Mouse (Mus musculus): Measurements from ENCODE around the gene Gm37240. TPM values are rescaled to one million over a fixed set of nuclear protein-coding genes. Genes with fewer than 3 reads are reported as not detected.

Gene Gm37240
- polyA plus RNA-seq, 1 experiment: 0.77 TPM

- peaks cover 5% of the 10 kb centered on the region; the same call in 1 of the 2 replicates for H3K4me1 ChIP-seq (ENCODE audit: control insufficient read depth, insufficient read depth, low read length)
- DNase-seq: no peak
- H3K27me3 ChIP-seq (ENCODE audit: control insufficient read depth, insufficient read depth, low read length): no peaks in the 10 kb centered on the region
- no peak overlapping the region for H3K27ac ChIP-seq (ENCODE audit: insufficient read depth, low read length)
- no peak overlapping the region for H3K4me3 ChIP-seq (replicated peaks; ENCODE audit: insufficient read depth, low read depth, low read length)
- TF ChIP-seq POLR2A (IDR thresholded peaks at IDR 0.05; ENCODE audit: borderline replicate concordance, insufficient read depth, low read length): no peak
- 96% methylated on average over 2 of the region's 2 CpGs for WGBS
Observed at GRCm38 (mm10) chr3:85168816-85169215, 718.5 kb downstream of the Gm37240 start.

DNA sequence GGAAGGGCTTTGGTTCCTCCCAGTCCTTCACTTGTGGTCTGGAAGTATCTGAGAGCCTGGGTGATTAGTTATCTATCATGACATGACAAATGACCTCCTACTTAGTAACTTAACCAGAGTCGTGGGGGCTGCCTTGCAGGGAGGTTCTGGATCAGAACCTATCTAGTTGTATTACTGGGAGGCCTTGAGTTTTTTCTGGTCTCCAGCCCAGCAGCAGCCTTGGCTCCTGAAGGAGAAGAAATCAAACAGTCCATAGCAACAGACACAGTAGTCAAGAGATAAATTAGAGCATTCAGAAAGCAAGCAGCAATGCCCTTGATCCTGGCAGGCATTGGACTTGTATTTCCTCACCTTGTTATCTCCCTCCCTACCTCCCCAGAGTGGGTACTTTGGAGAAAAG is 722.4 kb downstream of the Gm37240 start:
- H3K4me3 ChIP-seq (replicated peaks; ENCODE audit: insufficient read depth, low read depth, low read length): no peak overlapping the region
- H3K4me1 ChIP-seq (ENCODE audit: control insufficient read depth, insufficient read depth, low read length): no peaks in the 10 kb centered on the region
- H3K27me3 ChIP-seq (ENCODE audit: control insufficient read depth, insufficient read depth, low read length): no peaks in the 10 kb centered on the region
- H3K27ac ChIP-seq (ENCODE audit: insufficient read depth, low read length): no peak overlapping the region
- no peak for DNase-seq
- TF ChIP-seq CTCF (IDR thresholded peaks at IDR 0.05; ENCODE audit: borderline replicate concordance, insufficient read depth, low read depth, low read length): no peak
- TF ChIP-seq POLR2A (IDR thresholded peaks at IDR 0.05; ENCODE audit: borderline replicate concordance, insufficient read depth, low read length): no peak
- 73% methylated on average over 1 of the region's 1 CpGs for WGBS

GRCm38 (mm10) chr3:85163396-85163795 is 723.9 kb downstream of the Gm37240 start:
- no peak overlapping the region for H3K4me3 ChIP-seq (replicated peaks; ENCODE audit: insufficient read depth, low read depth, low read length)
- no peak for TF ChIP-seq POLR2A (IDR thresholded peaks at IDR 0.05; ENCODE audit: borderline replicate concordance, insufficient read depth, low read length)
- no peak for TF ChIP-seq CTCF (IDR thresholded peaks at IDR 0.05; ENCODE audit: borderline replicate concordance, insufficient read depth, low read depth, low read length)
- 78% methylated on average over 5 of the region's 5 CpGs for WGBS
- no peaks in the 10 kb centered on the region for H3K27me3 ChIP-seq (ENCODE audit: control insufficient read depth, insufficient read depth, low read length)
- no peak for DNase-seq
- no peaks in the 10 kb centered on the region for H3K4me1 ChIP-seq (ENCODE audit: control insufficient read depth, insufficient read depth, low read length)
- no peak overlapping the region for H3K27ac ChIP-seq (ENCODE audit: insufficient read depth, low read length)

GRCm38 (mm10) chr3:85162430-85162829 is 724.9 kb downstream of the Gm37240 start:
- DNase-seq: no peak
- Histone ChIP-seq H3K4me3 (replicated peaks; ENCODE audit: insufficient read depth, low read depth, low read length) (no peak overlapping the region), H3K27me3 (ENCODE audit: control insufficient read depth, insufficient read depth, low read length) (no peaks in the 10 kb centered on the region), H3K4me1 (ENCODE audit: control insufficient read depth, insufficient read depth, low read length) (no peaks in the 10 kb centered on the region), H3K27ac (ENCODE audit: insufficient read depth, low read length) (no peak overlapping the region)
- WGBS: 90% methylated on average over 3 of the region's 3 CpGs
- TF ChIP-seq CTCF (IDR thresholded peaks at IDR 0.05; ENCODE audit: borderline replicate concordance, insufficient read depth, low read depth, low read length) (no peak), POLR2A (IDR thresholded peaks at IDR 0.05; ENCODE audit: borderline replicate concordance, insufficient read depth, low read length) (no peak)

GRCm38 (mm10) chr3:85160816-85161215 is 726.5 kb downstream of the Gm37240 start:
- no peak for DNase-seq
- no peaks in the 10 kb centered on the region for H3K4me1 ChIP-seq (ENCODE audit: control insufficient read depth, insufficient read depth, low read length)
- 92% methylated on average over 10 of the region's 10 CpGs for WGBS
- H3K4me3 ChIP-seq (replicated peaks; ENCODE audit: insufficient read depth, low read depth, low read length): no peak overlapping the region
- H3K27me3 ChIP-seq (ENCODE audit: control insufficient read depth, insufficient read depth, low read length): no peaks in the 10 kb centered on the region
- no peak overlapping the region for H3K27ac ChIP-seq (ENCODE audit: insufficient read depth, low read length)
- no peak for TF ChIP-seq POLR2A (IDR thresholded peaks at IDR 0.05; ENCODE audit: borderline replicate concordance, insufficient read depth, low read length)
- no peak for TF ChIP-seq CTCF (IDR thresholded peaks at IDR 0.05; ENCODE audit: borderline replicate concordance, insufficient read depth, low read depth, low read length)

DNA sequence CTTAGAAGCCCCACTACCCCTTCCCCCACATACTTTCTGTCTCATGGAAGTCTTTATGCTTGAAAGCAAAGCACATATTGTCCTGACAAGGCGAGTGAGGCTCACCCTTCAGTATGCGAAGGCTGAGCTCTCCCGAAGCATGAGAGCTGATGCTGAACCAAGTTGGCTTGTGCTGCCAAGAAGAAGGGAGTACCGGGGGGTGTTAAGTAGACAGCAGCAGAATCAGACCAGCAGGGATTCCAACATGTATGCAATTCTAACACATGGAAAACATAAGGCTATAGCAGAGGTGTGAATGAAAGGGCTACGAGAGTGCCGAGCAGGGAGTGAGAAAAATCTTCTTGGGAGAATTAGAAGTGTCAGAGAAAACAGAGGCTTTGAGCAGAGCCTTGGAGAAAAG is 727.7 kb downstream of the Gm37240 start:
- WGBS: 78% methylated on average over 6 of the region's 6 CpGs
- no peak overlapping the region for H3K27ac ChIP-seq (ENCODE audit: insufficient read depth, low read length)
- no peaks in the 10 kb centered on the region for H3K27me3 ChIP-seq (ENCODE audit: control insufficient read depth, insufficient read depth, low read length)
- TF ChIP-seq CTCF (IDR thresholded peaks at IDR 0.05; ENCODE audit: borderline replicate concordance, insufficient read depth, low read depth, low read length) (no peak), POLR2A (IDR thresholded peaks at IDR 0.05; ENCODE audit: borderline replicate concordance, insufficient read depth, low read length) (no peak)
- no peaks in the 10 kb centered on the region for H3K4me1 ChIP-seq (ENCODE audit: control insufficient read depth, insufficient read depth, low read length)
- no peak for DNase-seq
- H3K4me3 ChIP-seq (replicated peaks; ENCODE audit: insufficient read depth, low read depth, low read length): no peak overlapping the region

- TF ChIP-seq CTCF (IDR thresholded peaks at IDR 0.05; ENCODE audit: borderline replicate concordance, insufficient read depth, low read depth, low read length) (no peak), POLR2A (IDR thresholded peaks at IDR 0.05; ENCODE audit: borderline replicate concordance, insufficient read depth, low read length) (no peak)
- Histone ChIP-seq H3K27ac (ENCODE audit: insufficient read depth, low read length) (no peak overlapping the region), H3K27me3 (ENCODE audit: control insufficient read depth, insufficient read depth, low read length) (no peaks in the 10 kb centered on the region), H3K4me3 (replicated peaks; ENCODE audit: insufficient read depth, low read depth, low read length) (no peak overlapping the region), H3K4me1 (ENCODE audit: control insufficient read depth, insufficient read depth, low read length) (0 out of 2 replicates have a peak, but pooled peaks cover 5% of the 10 kb centered on the region)
- 89% methylated on average over 4 of the region's 4 CpGs for WGBS
- no peak for DNase-seq
Observed at GRCm38 (mm10) chr3:85148816-85149215, 738.5 kb downstream of the Gm37240 start.

GRCm38 (mm10) chr3:85148038-85148550 is 739.2 kb downstream of the Gm37240 start:
- Histone ChIP-seq H3K4me1 (ENCODE audit: control insufficient read depth, insufficient read depth, low read length) (0 out of 2 replicates have a peak, but pooled peaks cover 5% of the 10 kb centered on the region), H3K27me3 (ENCODE audit: control insufficient read depth, insufficient read depth, low read length) (no peaks in the 10 kb centered on the region), H3K27ac (ENCODE audit: insufficient read depth, low read length) (no peak overlapping the region), H3K4me3 (replicated peaks; ENCODE audit: insufficient read depth, low read depth, low read length) (no peak overlapping the region)
- TF ChIP-seq CTCF (IDR thresholded peaks at IDR 0.05; ENCODE audit: borderline replicate concordance, insufficient read depth, low read depth, low read length): no peak
- TF ChIP-seq POLR2A (IDR thresholded peaks at IDR 0.05; ENCODE audit: borderline replicate concordance, insufficient read depth, low read length): no peak
- DNase-seq: no peak
- 93% methylated on average over 6 of the region's 6 CpGs for WGBS
